Mouse (Mus musculus) ovary, adult 2 months (tissue): Measurements from ENCODE around the gene Tmem69. TPM values are rescaled to one million over a fixed set of nuclear protein-coding genes. Genes with fewer than 3 reads are reported as not detected.

Experiments used
- polyA plus RNA-seq: library from polyadenylated mRNA; depleted of rRNA; stranded (reverse); fragments of >200 nt; gene quantifications from 2 replicates; pipeline ENCODE4 v1.2.3, GENCODE M21; 2012; rRNA removed

Tmem69 gene
- 2.3 and 2.6 TPM in 2 replicates for polyA plus RNA-seq

GRCm38 (mm10) chr4:116555413-116556300 is at the start of gene Tmem69:
Tmem69 (minus strand) TSS chr4:116555936.

GRCm38 (mm10) chr4:116596379-116596778 is 40.6 kb upstream of the Tmem69 start, which contains the start of gene Ccdc17:
Ccdc17 (plus strand) TSS chr4:116596654.

GRCm38 (mm10) chr4:116557306-116558121 is 1.8 kb upstream of the Tmem69 start, which contains the start of gene Gpbp1l1:
Gpbp1l1 (plus strand) TSS chr4:116557658.

GRCm38 (mm10) chr4:116507425-116508218 is 48.1 kb downstream of the Tmem69 start, which contains the start of gene Ipp:
Ipp (plus strand) TSS chr4:116507549.

Other genes starting within 250 kb of the Tmem69 start
- 81.8 and 130 TPM in 2 replicates for gene Mast2, start 91.8 kb downstream of the Tmem69 start, polyA plus RNA-seq
- 1.1 and 1.7 TPM in 2 replicates for gene Ipp, start 48.4 kb downstream of the Tmem69 start, polyA plus RNA-seq
- 18.0 and 32.4 TPM in 2 replicates for gene Gpbp1l1, start 1.7 kb upstream of the Tmem69 start, polyA plus RNA-seq
- gene Ccdc17, start 40.7 kb upstream of the Tmem69 start, polyA plus RNA-seq = 46.2 and 60.7 TPM in 2 replicates
- 2.1 and 3.8 TPM in 2 replicates for gene Nasp, start 72.0 kb upstream of the Tmem69 start, polyA plus RNA-seq
- 495 and 544 TPM in 2 replicates for gene Akr1a1, start 95.7 kb upstream of the Tmem69 start, polyA plus RNA-seq
- 37.5 and 56.0 TPM in 2 replicates for gene Prdx1, start 129.6 kb upstream of the Tmem69 start, polyA plus RNA-seq
- 7.6 and 10.1 TPM in 2 replicates for gene Mmachc, start 152.5 kb upstream of the Tmem69 start, polyA plus RNA-seq
- gene Ccdc163, start 152.6 kb upstream of the Tmem69 start, polyA plus RNA-seq = 32.7 and 45.1 TPM in 2 replicates
- 3.3 and 4.7 TPM in 2 replicates for gene Tesk2, start 165.0 kb upstream of the Tmem69 start, polyA plus RNA-seq